Mouse (Mus musculus) stomach, postnatal 0 days (tissue): ENCODE data around the gene Zfhx3.

Experiments used
- CTCF ChIP-seq: IDR thresholded peaks from 2 replicates; pipeline ENCODE4 v1.5.1; 2016; ENCODE audit warnings: antibody characterized with exemption, low read depth, mild to moderate bottlenecking, moderate library complexity
- EP300 ChIP-seq: optimal IDR thresholded peaks from 2 replicates; pipeline ENCODE3; 2016; ENCODE audit warnings: antibody characterized with exemption

DNA sequence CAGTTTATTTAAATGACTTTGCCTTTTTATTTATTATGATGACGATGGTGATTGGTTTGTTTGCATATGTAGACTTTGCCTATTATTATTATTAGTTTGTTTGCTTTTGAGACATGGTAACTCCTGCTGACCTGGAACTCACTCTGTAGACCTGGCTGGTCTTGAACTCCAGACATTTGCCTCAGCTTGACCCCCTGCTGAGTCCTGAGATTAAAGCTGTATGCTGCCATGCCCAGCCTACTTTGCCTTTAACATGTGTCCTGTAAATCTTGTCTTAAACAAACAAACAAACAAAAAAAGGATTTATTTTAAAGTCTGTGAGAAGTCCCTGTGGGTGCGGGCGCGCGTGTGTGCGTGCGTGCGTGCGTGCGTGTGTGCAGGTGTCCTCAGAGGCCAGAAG lies 783.2 kb downstream of the Zfhx3 start:
- TF ChIP-seq CTCF, result no peak
- TF ChIP-seq EP300, result no peak
